Mouse (Mus musculus) lung, postnatal 0 days (tissue): ENCODE results near the gene Ccnt1.

Experiments
- CTCF ChIP-seq: IDR thresholded peaks from 2 replicates; pipeline ENCODE4 v1.5.1; 2016; ENCODE audit warnings: antibody characterized with exemption, mild to moderate bottlenecking
- EP300 ChIP-seq: IDR thresholded peaks from 2 replicates; pipeline ENCODE4 v1.6.1; 2016; ENCODE audit warnings: antibody characterized with exemption, mild to moderate bottlenecking, control low read depth

DNA sequence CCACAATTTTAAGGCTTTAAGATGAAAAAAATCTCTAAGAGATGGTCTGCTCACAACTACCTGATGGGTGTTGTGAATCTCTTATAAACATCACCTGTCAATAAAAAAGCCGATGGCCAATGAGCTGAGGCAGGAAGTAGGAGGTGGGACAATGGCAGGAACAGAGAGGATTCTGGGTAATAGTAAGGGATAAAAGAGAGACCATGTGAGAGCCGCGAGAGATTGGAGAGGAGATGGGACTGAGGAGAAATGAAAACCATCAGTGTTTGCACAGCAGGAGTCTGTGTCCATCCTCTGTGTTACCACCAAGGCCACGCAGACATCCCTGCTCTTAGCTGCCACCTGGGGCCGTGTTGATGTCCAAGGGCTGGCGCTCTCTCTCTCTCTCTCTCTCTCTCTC is 63.4 kb downstream of the Ccnt1 start:
- no peak for TF ChIP-seq CTCF
- no peak for TF ChIP-seq EP300
